Mouse (Mus musculus) liver, postnatal 0 days (tissue): ENCODE data around the gene Ppara. TPM values are rescaled to one million over a fixed set of nuclear protein-coding genes. Genes with fewer than 3 reads are reported as not detected.

Experiments used
- ATAC-seq: fragments of 200-750 bp; cut with Nextera tagmentation; 2 replicates; pipeline ENCODE4 v1.8.0; 2017; ENCODE audit warnings: mild to moderate bottlenecking, moderate library complexity
- DNase-seq: peaks from one replicate; pipeline ENCODE4 v3.0.0-alpha.2; 2016
- H3K27ac ChIP-seq: fragments of 300-500 bp; sonication (generic); 2 replicates; pipeline ENCODE4 v1.5.1; 2014; ENCODE audit warnings: antibody characterized with exemption, moderate library complexity, mild to moderate bottlenecking, low read depth
- H3K27me3 ChIP-seq: fragments of 300-500 bp; sonication (generic); 2 replicates; pipeline ENCODE4 v1.6.1; 2014; ENCODE audit warnings: low read length, control low read depth, mixed read lengths; ENCODE audit not compliant: insufficient read depth
- H3K36me3 ChIP-seq: fragments of 300-500 bp; sonication (generic); replicated peaks from 2 replicates; pipeline ENCODE4 v1.6.1; 2014; ENCODE audit warnings: mild to moderate bottlenecking, control low read depth, low read length, moderate library complexity, mixed read lengths; ENCODE audit not compliant: insufficient read depth
- H3K4me1 ChIP-seq: fragments of 300-500 bp; sonication (generic); 2 replicates; pipeline ENCODE4 v1.6.1; 2014; ENCODE audit warnings: antibody characterized with exemption, mild to moderate bottlenecking, control low read depth; ENCODE audit not compliant: insufficient read depth
- H3K4me2 ChIP-seq: fragments of 300-500 bp; sonication (generic); 2 replicates; pipeline ENCODE4 v1.6.1; 2014; ENCODE audit warnings: low read depth, mild to moderate bottlenecking, low read length, moderate library complexity, mixed read lengths
- H3K4me3 ChIP-seq: fragments of 300-500 bp; sonication (generic); 2 replicates; pipeline ENCODE4 v1.5.1; 2014; ENCODE audit warnings: low read depth, low read length
- H3K9ac ChIP-seq: fragments of 300-500 bp; sonication (generic); replicated peaks from 2 replicates; pipeline ENCODE4 v1.6.1; 2014; ENCODE audit warnings: mild to moderate bottlenecking, moderate library complexity
- H3K9me3 ChIP-seq: fragments of 300-500 bp; sonication (generic); 2 replicates; pipeline ENCODE4 v1.6.1; 2016; ENCODE audit warnings: mild to moderate bottlenecking, control low read depth, low read length, mixed read lengths
- CTCF ChIP-seq: sonication (generic); IDR thresholded peaks from 2 replicates; pipeline ENCODE4 v1.5.1; 2016; ENCODE audit warnings: antibody characterized with exemption, low read depth
- EP300 ChIP-seq: IDR thresholded peaks from 2 replicates; pipeline ENCODE4 v1.6.1; 2016; ENCODE audit warnings: antibody characterized with exemption, low read depth, mild to moderate bottlenecking
- WGBS: fragments of 180-500 bp; shearing (Covaris S2); extraction: QIAGEN DNeasy Blood & Tissue Kit; methylation state at CpG from one replicate; pipeline ENCODE4 v1.1.7; 2014; ENCODE audit not compliant: insufficient replicate concordance; 5-methylcytosine and 5-hydroxymethylcytosine counted together
- polyA plus RNA-seq: library from polyadenylated mRNA; unstranded; fragments of >200 nt; fragmentation: Nextera tagmentation; extraction: Ambion mirVana; gene quantifications from 2 replicates; pipeline ENCODE4 v1.2.1, GENCODE M21; 2015

The Ppara gene
- polyA plus RNA-seq, 1 experiment from 2014 or later = 185 TPM

- DNase-seq = no peak
These were observed 94.7 kb downstream of the Ppara start for GRCm38 (mm10) chr15:85829470-85829869.

DNA sequence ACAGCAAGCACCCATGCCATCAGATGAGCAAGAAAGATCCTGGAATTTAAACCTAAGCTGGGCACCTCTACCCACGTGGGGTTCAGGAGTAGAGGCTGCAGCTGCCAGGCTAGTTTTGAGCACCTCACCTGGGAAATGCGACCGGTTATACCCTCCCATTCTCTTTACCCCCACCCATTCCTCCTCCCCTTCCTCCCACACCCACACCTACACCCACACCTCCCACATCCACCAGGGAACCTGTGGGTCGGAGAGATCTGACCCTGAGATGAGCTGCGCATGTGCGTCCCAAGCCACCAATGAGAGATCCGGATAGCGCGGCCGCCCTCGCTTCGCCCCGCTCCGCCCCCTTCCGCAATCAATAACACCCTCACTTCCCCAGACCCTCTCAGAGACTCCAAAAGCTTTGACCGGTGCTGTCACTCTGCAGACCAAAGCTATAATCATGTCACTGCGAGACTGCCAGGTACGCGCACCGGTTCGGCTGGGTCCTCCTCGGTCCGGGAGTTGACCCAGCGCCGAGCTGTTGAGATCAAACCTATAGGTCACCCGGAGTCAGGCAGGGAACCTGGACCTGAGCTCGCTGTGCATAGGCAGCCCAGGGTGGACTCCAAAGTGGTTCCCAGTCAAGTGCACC lies 97.3 kb downstream of the Ppara start, which contains the start of gene Ttc38:
TSS of gene Ttc38 (plus strand) at position 353 of the 637 bp plus-strand sequence.
- TF ChIP-seq CTCF (no peak), EP300 (peak; percentile 49; the same call in 1 of the 2 replicates)
- DNase-seq (peak; percentile 88), ATAC-seq (peak; percentile 93)
- Histone ChIP-seq H3K27me3 (no peaks in the 10 kb centered on the region), H3K4me2 (peak within 1 kb of the TSS; percentile 73), H3K9ac (peak within 1 kb of the TSS; percentile 62), H3K4me1 (peaks cover 24% of the 10 kb centered on the region), H3K9me3 (no peaks in the 10 kb centered on the region), H3K36me3 (peaks cover 16% of the 10 kb centered on the region; the same call in 1 of the 2 replicates), H3K4me3 (peak within 1 kb of the TSS; percentile 53), H3K27ac (peak within 1 kb of the TSS; percentile 88)
- WGBS = 1% methylated on average over 27 of the region's 27 CpGs

More at GRCm38 (mm10) chr15:85829470-85829869, 94.7 kb downstream of the Ppara start:
- H3K36me3 ChIP-seq = no peaks in the 10 kb centered on the region
- H3K27ac ChIP-seq = peak overlapping the region; percentile 49
- H3K4me1 ChIP-seq = peaks cover 25% of the 10 kb centered on the region
- no peaks in the 10 kb centered on the region for H3K27me3 ChIP-seq
- no peak overlapping the region for H3K9ac ChIP-seq
- H3K9me3 ChIP-seq = no peaks in the 10 kb centered on the region
- no peak for ATAC-seq
- no peak overlapping the region for H3K4me2 ChIP-seq
- no peak overlapping the region for H3K4me3 ChIP-seq
- TF ChIP-seq EP300 (no peak), CTCF (no peak)
- WGBS = 54% methylated on average over 5 of the region's 5 CpGs

DNA sequence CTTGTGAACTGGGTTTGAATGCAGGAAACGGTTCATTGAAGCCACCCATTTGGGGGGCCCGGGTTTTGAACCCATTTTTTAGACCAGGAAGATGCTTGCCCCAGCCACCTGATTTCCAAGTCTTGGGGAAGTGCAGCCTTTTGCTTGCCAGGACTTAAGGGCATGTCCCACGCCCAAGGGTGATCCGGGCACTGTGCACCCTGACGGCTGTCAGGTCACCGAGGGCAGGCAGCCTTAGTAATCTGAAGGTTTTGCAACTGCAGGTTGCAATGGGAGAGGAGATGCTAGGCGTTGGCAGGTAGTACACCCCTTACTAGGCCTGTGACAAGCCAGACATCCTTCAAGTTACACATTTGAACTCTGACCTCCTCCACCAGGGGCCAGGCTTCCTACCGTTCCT lies 97.8 kb downstream of the Ppara start:
- DNase-seq (no peak), ATAC-seq (peak; percentile 53)
- H3K9ac ChIP-seq = peak overlapping the region; percentile 62
- no peaks in the 10 kb centered on the region for H3K27me3 ChIP-seq
- peaks cover 18% of the 10 kb centered on the region; the same call in 1 of the 2 replicates for H3K36me3 ChIP-seq
- H3K9me3 ChIP-seq = no peaks in the 10 kb centered on the region
- no peak for TF ChIP-seq EP300
- no peak for TF ChIP-seq CTCF
- H3K27ac ChIP-seq = peak overlapping the region; percentile 88
- 23% methylated on average over 8 of the region's 8 CpGs for WGBS
- peak overlapping the region; percentile 73 for H3K4me2 ChIP-seq
- peaks cover 22% of the 10 kb centered on the region for H3K4me1 ChIP-seq
- H3K4me3 ChIP-seq = peak overlapping the region; percentile 53

- Histone ChIP-seq H3K9me3 (no peaks in the 10 kb centered on the region), H3K27ac (no peak overlapping the region), H3K4me1 (peaks cover 16% of the 10 kb centered on the region), H3K27me3 (no peaks in the 10 kb centered on the region), H3K4me2 (no peak overlapping the region), H3K9ac (no peak overlapping the region), H3K36me3 (peaks cover 18% of the 10 kb centered on the region; the same call in 1 of the 2 replicates), H3K4me3 (no peak overlapping the region)
- WGBS = 59% methylated on average over 3 of the region's 3 CpGs
- DNase-seq (no peak), ATAC-seq (no peak)
- TF ChIP-seq EP300 (no peak), CTCF (peak; percentile 50)
These were observed 100.6 kb downstream of the Ppara start for GRCm38 (mm10) chr15:85835335-85835734.

DNA sequence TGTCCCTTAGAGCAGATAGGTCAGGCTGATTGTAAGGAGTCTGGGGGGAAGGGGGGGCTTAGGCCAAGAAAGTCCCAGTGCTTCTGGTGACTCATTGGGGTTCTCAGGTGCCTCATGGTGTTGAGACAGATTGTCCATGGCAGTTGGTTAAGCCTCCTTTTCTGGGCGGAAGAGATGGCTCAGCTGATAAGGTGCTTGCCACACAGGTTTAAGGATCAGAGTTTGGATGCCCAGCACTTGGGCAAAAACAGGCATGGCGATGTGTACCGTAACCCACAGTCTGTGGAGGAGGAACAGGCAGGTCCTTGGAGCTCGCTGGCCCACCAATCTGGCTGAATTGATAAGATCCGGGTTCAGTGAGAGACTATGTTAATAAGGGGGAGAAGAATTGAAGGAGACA lies 102.1 kb downstream of the Ppara start:
- peaks cover 18% of the 10 kb centered on the region; the same call in 1 of the 2 replicates for H3K36me3 ChIP-seq
- no peaks in the 10 kb centered on the region for H3K27me3 ChIP-seq
- DNase-seq (no peak), ATAC-seq (no peak)
- H3K4me1 ChIP-seq = peaks cover 14% of the 10 kb centered on the region; the same call in 1 of the 2 replicates
- no peak overlapping the region for H3K4me3 ChIP-seq
- no peak overlapping the region for H3K27ac ChIP-seq
- H3K9me3 ChIP-seq = no peaks in the 10 kb centered on the region
- no peak overlapping the region for H3K4me2 ChIP-seq
- H3K9ac ChIP-seq = no peak overlapping the region
- WGBS = 78% methylated on average over 5 of the region's 5 CpGs
- no peak for TF ChIP-seq EP300

GRCm38 (mm10) chr15:85840983-85841382 lies 106.2 kb downstream of the Ppara start:
- peak; percentile 38; the same call in 1 of the 2 replicates for ATAC-seq
- H3K4me1 ChIP-seq = 0 out of 2 replicates have a peak, but pooled peaks cover 4% of the 10 kb centered on the region
- TF ChIP-seq CTCF (peak; percentile 65), EP300 (no peak)
- no peak overlapping the region for H3K9ac ChIP-seq
- no peaks in the 10 kb centered on the region for H3K9me3 ChIP-seq
- 49% methylated on average over 6 of the region's 6 CpGs for WGBS
- no peak overlapping the region for H3K4me3 ChIP-seq
- peak; percentile 62 for DNase-seq
- H3K36me3 ChIP-seq = peaks cover 27% of the 10 kb centered on the region
- H3K27ac ChIP-seq = no peak overlapping the region
- H3K4me2 ChIP-seq = no peak overlapping the region
- no peaks in the 10 kb centered on the region for H3K27me3 ChIP-seq
